Comparison of ENCODE assay signal across 13 mouse cellular contexts in genomic region chr4:142053661-142054448, GRCm38 (mm10). TPM values are rescaled to one million over a fixed set of nuclear protein-coding genes. Genes with fewer than 3 reads are reported as not detected.
A peak's percentile ranks its signal among the peaks of the same experiment; 100 is the strongest.
DNase-seq lines count a peak whose midpoint lies in the region; ATAC-seq and TF ChIP-seq lines count a peak whose summit lies in the region.
"Had no signal": no experiment of that assay in that cellular context is flagged by ENCODE, and none has a peak within 500 bp of the region (broad histone marks: within the 10 kb centered on the region; RNA-seq: fewer than 3 reads in every experiment).

No protein-coding gene starts in this region.

- peaks cover 62% of the 10 kb centered on the region for H3K4me1 ChIP-seq in heart, embryonic 10.5 days
- H3K4me1 ChIP-seq in intestine, postnatal 0 days (replicated peaks; ENCODE audit: control insufficient read depth, insufficient read depth, low read length) = peaks cover 21% of the 10 kb centered on the region
- no peaks in the 10 kb centered on the region for H3K4me1 ChIP-seq in thymus, adult 2 months (replicated peaks; ENCODE audit: control insufficient read depth, insufficient read depth, low read length)

- H3K36me3 ChIP-seq in heart, embryonic 10.5 days = no peaks in the 10 kb centered on the region
- no peaks in the 10 kb centered on the region for H3K36me3 ChIP-seq in intestine, postnatal 0 days (ENCODE audit: control insufficient read depth, insufficient read depth)
- no peaks in the 10 kb centered on the region for H3K36me3 ChIP-seq in thymus, adult 2 months (ENCODE audit: control insufficient read depth, insufficient read depth, low read length)
- H3K36me3 ChIP-seq: limb, embryonic 12.5 days had no signal

- 33% methylated on average over 9 of the region's 9 CpGs for WGBS in heart, embryonic 10.5 days
- WGBS in intestine, postnatal 0 days = 35% methylated on average over 9 of the region's 9 CpGs
- 83% methylated on average over 9 of the region's 9 CpGs for WGBS in thymus, adult 2 months

- DNase-seq in gastrocnemius, postnatal 14 days = peak; percentile 47
- DNase-seq in gastrocnemius, postnatal 10 days = no peak
- peak; percentile 20 for DNase-seq in A20 (ENCODE audit: low read depth, low spot score)
- DNase-seq in heart, embryonic 10.5 days (ENCODE audit: low spot score) = no peak
- DNase-seq in thymus, adult 2 months = no peak
- no peak for DNase-seq in lung, postnatal 4 days
- no peak for DNase-seq in cerebellum, adult 9-10 months
- DNase-seq: cerebellum, adult 2 months; gastrocnemius, postnatal 36 days; kidney, postnatal 14 days; thymus, adult 18-20 months had no signal

- peak overlapping the region; percentile 83 for H3K27ac ChIP-seq in heart, embryonic 10.5 days
- peak overlapping the region; percentile 90 for H3K27ac ChIP-seq in intestine, postnatal 0 days (ENCODE audit: low read depth, low read length)
- no peak overlapping the region for H3K27ac ChIP-seq in thymus, adult 2 months (ENCODE audit: control insufficient read depth, insufficient read depth, low read length)
- H3K27ac ChIP-seq: limb, embryonic 12.5 days had no signal

- H3K4me2 ChIP-seq in intestine, postnatal 0 days (replicated peaks; ENCODE audit: low read depth) = no peak overlapping the region
- H3K4me2 ChIP-seq: limb, embryonic 12.5 days had no signal

- no peak overlapping the region for H3K9ac ChIP-seq in intestine, postnatal 0 days (ENCODE audit: low read depth, low read length)
- H3K9ac ChIP-seq: limb, embryonic 12.5 days had no signal

- H3K4me3 ChIP-seq in heart, embryonic 10.5 days = no peak overlapping the region
- H3K4me3 ChIP-seq in intestine, postnatal 0 days (ENCODE audit: low read depth, low read length) = no peak overlapping the region
- no peak overlapping the region for H3K4me3 ChIP-seq in thymus, adult 2 months (ENCODE audit: control insufficient read depth, insufficient read depth, low read length)
- H3K4me3 ChIP-seq: limb, embryonic 12.5 days had no signal

- TF ChIP-seq POLR2A in thymus, adult 2 months (IDR thresholded peaks at IDR 0.05; ENCODE audit: control insufficient read depth, extremely low read depth, insufficient read depth, low read length, poor library complexity) = no peak

- no peaks in the 10 kb centered on the region for H3K9me3 ChIP-seq in heart, embryonic 10.5 days
- H3K9me3 ChIP-seq in intestine, postnatal 0 days (ENCODE audit: control insufficient read depth) = no peaks in the 10 kb centered on the region
- H3K9me3 ChIP-seq: limb, embryonic 12.5 days had no signal

- no peaks in the 10 kb centered on the region for H3K27me3 ChIP-seq in heart, embryonic 10.5 days (ENCODE audit: insufficient read depth, poor library complexity, severe bottlenecking)
- no peaks in the 10 kb centered on the region for H3K27me3 ChIP-seq in intestine, postnatal 0 days (replicated peaks; ENCODE audit: control insufficient read depth, insufficient read depth, low read length)
- H3K27me3 ChIP-seq in thymus, adult 2 months (ENCODE audit: control insufficient read depth, insufficient read depth, low read length) = no peaks in the 10 kb centered on the region

- no peak for TF ChIP-seq CTCF in intestine, postnatal 0 days (IDR thresholded peaks at IDR 0.05; ENCODE audit: low read depth)
- no peak for TF ChIP-seq CTCF in thymus, adult 2 months (IDR thresholded peaks at IDR 0.05; ENCODE audit: borderline replicate concordance, control insufficient read depth, extremely low read depth, insufficient read depth, low read length, poor library complexity)

- intact Hi-C loops in gastrocnemius, postnatal 14 days (cut with DNase I; ENCODE audit: low total_unique reads) = no loop called here

- ATAC-seq in intestine, postnatal 0 days = no peak

RNA-seq across cellular contexts. Expression of gene Tmem51, which starts 30.2 kb away (rescaled TPM):
- total RNA-seq in gastrocnemius, postnatal 14 days (2021) = 1 to 10 TPM; 2.5 to 2.8 TPM
- 1 to 10 TPM; 4.3 to 4.9 TPM for total RNA-seq in gastrocnemius, postnatal 10 days (2021)
- 21.0 and 25.9 TPM in 2 replicates for polyA plus RNA-seq in heart, embryonic 10.5 days (2016; fragmentation: Nextera tagmentation; extraction: Ambion mirVana)
- polyA plus RNA-seq in intestine, postnatal 0 days (2015; fragmentation: Nextera tagmentation; extraction: Ambion mirVana) = 212 and 256 TPM in 2 replicates
- 8.0 and 9.6 TPM in 2 replicates for polyA plus RNA-seq in thymus, adult 2 months (2012; rRNA removed)

RNA-seq across cellular contexts. Expression of gene Fhad1, which starts 39.0 kb away (rescaled TPM):
- total RNA-seq in gastrocnemius, postnatal 14 days (2021) = 1 to 10 TPM; 1.4 to 1.7 TPM
- 1 to 10 TPM; 2.1 to 4.5 TPM for total RNA-seq in gastrocnemius, postnatal 10 days (2021)
- 3.4 and 5.2 TPM in 2 replicates for polyA plus RNA-seq in heart, embryonic 10.5 days (2016; fragmentation: Nextera tagmentation; extraction: Ambion mirVana)
- polyA plus RNA-seq in intestine, postnatal 0 days (2015; fragmentation: Nextera tagmentation; extraction: Ambion mirVana) = 1.2 and 1.4 TPM in 2 replicates
- 0.78 and 1.1 TPM in 2 replicates for polyA plus RNA-seq in thymus, adult 2 months (2012; rRNA removed)

Comparison
In these comparisons a context has a peak if more than half of its experiments do, and no peak if none do; other contexts are left out.
1. DNase-seq: peak in gastrocnemius, postnatal 14 days (single experiment) and A20 (single experiment); none in gastrocnemius, postnatal 10 days (single experiment), heart, embryonic 10.5 days (single experiment), thymus, adult 2 months (single experiment), lung, postnatal 4 days (0 of 2) and cerebellum, adult 9-10 months (single experiment).